Mouse (Mus musculus): ENCODE data around the gene Prim1.
A peak's percentile ranks its signal among the peaks of the same experiment; 100 is the strongest.
"Not testable (repeated sequence)": the region's sequence is repeated elsewhere in the genome, so short reads cannot be mapped to it uniquely, and the experiment has no call there.

Gene Prim1

GRCm38 (mm10) chr10:128039167-128039566 lies 24.2 kb downstream of the Prim1 start:
- no peak for DNase-seq (ENCODE audit: low spot score)

GRCm38 (mm10) chr10:128039858-128040257 lies 24.9 kb downstream of the Prim1 start:
- no peak for DNase-seq (ENCODE audit: low spot score)

- no peak for DNase-seq (ENCODE audit: low spot score)
These were observed 25.3 kb downstream of the Prim1 start for GRCm38 (mm10) chr10:128040293-128040692.

GRCm38 (mm10) chr10:128041636-128042035 lies 26.7 kb downstream of the Prim1 start:
- DNase-seq (ENCODE audit: low spot score): no peak

- DNase-seq (ENCODE audit: low spot score): no peak
These were observed 27.5 kb downstream of the Prim1 start for GRCm38 (mm10) chr10:128042466-128042865.

GRCm38 (mm10) chr10:128043041-128043835 lies 28.3 kb downstream of the Prim1 start:
- no peak for DNase-seq (ENCODE audit: low spot score)

- no peak for DNase-seq (ENCODE audit: low spot score)
These were observed 33.2 kb downstream of the Prim1 start for GRCm38 (mm10) chr10:128048157-128048556.

- DNase-seq (ENCODE audit: low spot score): no peak
These were observed 34.8 kb downstream of the Prim1 start for GRCm38 (mm10) chr10:128049741-128050140.

- DNase-seq (ENCODE audit: low spot score): no peak
These were observed 35.4 kb downstream of the Prim1 start for GRCm38 (mm10) chr10:128050355-128050754.

GRCm38 (mm10) chr10:128051589-128051988 lies 36.6 kb downstream of the Prim1 start:
- DNase-seq (ENCODE audit: low spot score): no peak

GRCm38 (mm10) chr10:128052136-128052535 lies 37.2 kb downstream of the Prim1 start:
- not testable (repeated sequence) for DNase-seq (ENCODE audit: low spot score)

- DNase-seq (ENCODE audit: low spot score): no peak
These were observed 38.0 kb downstream of the Prim1 start for GRCm38 (mm10) chr10:128053001-128053400.

GRCm38 (mm10) chr10:128058184-128058583 lies 43.2 kb downstream of the Prim1 start:
- no peak for DNase-seq (ENCODE audit: low spot score)

- DNase-seq (ENCODE audit: low spot score): peak; percentile 99
These were observed 43.7 kb downstream of the Prim1 start, which contains the start of gene Ptges3 for GRCm38 (mm10) chr10:128058601-128059151. Gene Ptges3, plus strand, starts transcription at chr10:128058954.

GRCm38 (mm10) chr10:128059207-128059981 lies 44.4 kb downstream of the Prim1 start:
- peak; percentile 69 for DNase-seq (ENCODE audit: low spot score)

- DNase-seq (ENCODE audit: low spot score): no peak
These were observed 46.1 kb downstream of the Prim1 start for GRCm38 (mm10) chr10:128061109-128061508.

GRCm38 (mm10) chr10:128062221-128062989 lies 47.4 kb downstream of the Prim1 start:
- DNase-seq (ENCODE audit: low spot score): no peak

- DNase-seq (ENCODE audit: low spot score): no peak
These were observed 51.1 kb downstream of the Prim1 start for GRCm38 (mm10) chr10:128066072-128066471.

- DNase-seq (ENCODE audit: low spot score): no peak
These were observed 54.2 kb downstream of the Prim1 start for GRCm38 (mm10) chr10:128069201-128069600.

- DNase-seq (ENCODE audit: low spot score): not testable (repeated sequence)
These were observed 55.5 kb downstream of the Prim1 start for GRCm38 (mm10) chr10:128070432-128070831.

- not testable (repeated sequence) for DNase-seq (ENCODE audit: low spot score)
These were observed 63.3 kb downstream of the Prim1 start for GRCm38 (mm10) chr10:128078269-128078668.

Measured in testis, postnatal 10 days (tissue).